Mouse (Mus musculus): ENCODE results near the gene Zfp853.

GRCm38 (mm10) chr5:143293404-143293803 is at the start of gene Zfp853:
- TF ChIP-seq CTCF (conservative IDR thresholded peaks at IDR 0.05; ENCODE audit: insufficient read depth, insufficient read length, low read depth, low read length) (no peak), POLR2A (IDR thresholded peaks at IDR 0.05; ENCODE audit: low read depth, low read length) (no peak)
